Mouse (Mus musculus) midbrain, embryonic 14.5 days (tissue): Measurements from ENCODE around the gene Pianp. TPM values are rescaled to one million over a fixed set of nuclear protein-coding genes. Genes with fewer than 3 reads are reported as not detected.

Experiments
- ATAC-seq: fragments of 200-750 bp; cut with Nextera tagmentation; 2 replicates; pipeline ENCODE4 v1.8.0; 2017; ENCODE audit warnings: moderate number of reproducible peaks, moderate library complexity; ENCODE audit not compliant: low FRiP score, low TSS enrichment
- DNase-seq: peaks from one replicate; pipeline ENCODE4 v3.0.0-alpha.2; 2015
- H3K27ac ChIP-seq: fragments of 300-500 bp; sonication (generic); replicated peaks from 2 replicates; pipeline ENCODE4 v1.5.1; 2014; ENCODE audit warnings: mild to moderate bottlenecking, low read depth, low read length, moderate library complexity
- H3K27me3 ChIP-seq: fragments of 300-500 bp; sonication (generic); 2 replicates; pipeline ENCODE4 v1.6.1; 2014; ENCODE audit warnings: low read length, control low read depth, mixed read lengths; ENCODE audit not compliant: control insufficient read depth, insufficient read depth
- H3K36me3 ChIP-seq: fragments of 300-500 bp; sonication (generic); 2 replicates; pipeline ENCODE4 v1.6.1; 2014; ENCODE audit warnings: low read length, control low read depth; ENCODE audit not compliant: control insufficient read depth, insufficient read depth
- H3K4me1 ChIP-seq: fragments of 300-500 bp; sonication (generic); 2 replicates; pipeline ENCODE4 v1.6.1; 2014; ENCODE audit warnings: mild to moderate bottlenecking, antibody characterized with exemption, low read length, control low read depth; ENCODE audit not compliant: control insufficient read depth, insufficient read depth
- H3K4me2 ChIP-seq: fragments of 300-500 bp; sonication (generic); 2 replicates; pipeline ENCODE4 v1.6.1; 2014; ENCODE audit warnings: mild to moderate bottlenecking, low read length, moderate library complexity
- H3K4me3 ChIP-seq: fragments of 300-500 bp; sonication (generic); replicated peaks from 2 replicates; pipeline ENCODE4 v1.5.1; 2014; ENCODE audit warnings: low read depth, low read length
- H3K9ac ChIP-seq: fragments of 300-500 bp; sonication (generic); replicated peaks from 2 replicates; pipeline ENCODE4 v1.6.1; 2014; ENCODE audit warnings: mild to moderate bottlenecking, low read length, moderate library complexity
- H3K9me3 ChIP-seq: fragments of 300-500 bp; sonication (generic); 2 replicates; pipeline ENCODE4 v1.6.1; 2016; ENCODE audit warnings: low read length, control low read depth, mixed read lengths; ENCODE audit not compliant: control insufficient read depth
- WGBS: fragments of 180-500 bp; shearing (Covaris S2); extraction: QIAGEN DNeasy Blood & Tissue Kit; methylation state at CpG from one replicate; pipeline ENCODE4 v1.1.7; 2014; 5-methylcytosine and 5-hydroxymethylcytosine counted together
- polyA plus RNA-seq: library from polyadenylated mRNA; unstranded; fragments of >200 nt; fragmentation: Nextera tagmentation; extraction: Ambion mirVana; gene quantifications from 2 replicates; pipeline ENCODE4 v1.2.1, GENCODE M21; 2014

The Pianp gene
- 43.2 and 57.1 TPM in 2 replicates for polyA plus RNA-seq

DNA sequence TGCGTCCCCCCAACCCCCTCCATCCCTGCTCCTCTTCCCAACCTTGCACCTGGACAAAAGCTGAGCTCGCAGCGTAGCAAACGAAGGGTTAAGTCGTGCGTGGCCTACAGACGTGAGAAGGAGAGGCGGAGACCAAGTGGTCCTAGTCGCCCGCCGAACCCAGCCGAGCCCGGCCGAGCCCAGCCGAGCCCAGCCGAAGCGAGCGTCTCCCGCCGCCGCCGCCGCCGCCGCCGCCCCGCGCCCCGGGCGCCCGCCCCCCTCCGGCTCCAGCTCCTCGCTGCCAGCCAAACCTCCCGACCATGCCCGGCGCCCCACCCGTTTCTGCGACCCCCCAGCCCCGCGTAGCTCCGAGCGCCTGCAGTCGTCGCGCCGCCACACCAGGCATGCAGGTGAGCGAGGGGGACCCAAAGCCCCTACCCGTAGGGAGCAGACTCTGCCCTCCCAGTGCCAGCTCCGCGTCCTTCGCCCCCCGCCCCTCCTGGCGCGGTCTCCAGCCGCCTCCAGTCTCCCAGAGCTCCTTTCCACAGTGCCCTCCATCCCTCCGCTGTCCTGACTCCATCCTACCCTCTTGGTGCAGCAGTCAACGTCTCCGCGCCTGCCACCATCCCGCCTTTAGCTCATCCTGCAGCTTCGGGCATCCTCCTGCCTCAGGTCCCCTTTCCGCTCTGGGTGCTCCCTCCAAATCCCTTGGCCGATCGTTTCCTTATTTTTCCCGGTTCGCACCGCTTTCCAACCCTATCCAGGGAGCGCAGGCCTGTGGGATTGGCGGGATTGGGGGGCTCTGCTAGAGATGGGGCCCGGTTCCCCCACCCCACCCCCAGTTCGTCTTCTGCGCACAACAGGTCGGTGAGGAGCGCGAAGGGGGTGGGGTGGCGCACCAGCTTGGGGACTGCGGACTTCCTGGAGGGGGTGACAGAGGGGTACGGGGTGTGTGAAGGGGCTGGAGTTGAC lies at the start of gene Pianp:
Gene Pianp, plus strand, starts transcription at position 144 of the 951 bp plus-strand sequence.
- peaks cover 52% of the 10 kb centered on the region for H3K27me3 ChIP-seq
- peak; percentile 81 for ATAC-seq
- under 1% methylated on average over 69 of the region's 78 CpGs for WGBS

DNA sequence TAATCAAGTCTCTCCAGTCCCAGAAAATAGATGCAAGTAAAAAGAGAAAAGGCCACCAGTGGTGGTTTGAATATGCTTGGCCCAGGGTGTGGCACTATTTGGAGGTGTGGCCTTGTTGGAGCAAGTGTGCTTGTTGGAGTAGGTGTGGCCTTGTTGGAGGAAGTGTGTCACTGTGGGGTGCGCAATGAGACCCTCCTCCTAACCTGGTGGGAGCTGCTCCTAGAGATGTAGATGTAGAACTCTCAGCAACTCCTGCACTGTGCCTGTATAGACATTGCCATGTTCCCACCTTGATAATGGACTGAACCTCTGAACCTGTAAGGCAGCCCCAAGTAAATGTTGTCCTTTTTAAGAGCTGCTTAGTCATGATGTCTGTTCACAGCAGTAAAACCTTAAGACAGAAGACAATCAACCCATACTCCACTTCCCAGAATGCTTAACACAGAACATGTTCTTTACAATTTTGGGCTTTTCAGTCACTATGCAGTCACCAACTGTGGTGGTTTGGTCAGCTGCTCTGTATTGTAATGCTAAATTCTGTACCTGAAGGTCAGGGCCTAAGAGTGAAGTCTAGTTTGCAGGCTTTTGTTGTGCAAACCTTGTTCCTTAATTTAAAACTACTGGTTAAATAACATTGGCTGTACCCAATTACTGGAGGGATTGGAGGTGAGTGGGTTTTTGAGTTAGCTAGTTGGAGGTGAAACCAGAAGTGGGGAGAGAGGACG lies 42.3 kb upstream of the Pianp start:
- Histone ChIP-seq H3K27ac (no peak overlapping the region), H3K4me3 (no peak overlapping the region), H3K36me3 (peaks cover 29% of the 10 kb centered on the region), H3K4me1 (no peaks in the 10 kb centered on the region), H3K4me2 (no peak overlapping the region), H3K9me3 (no peaks in the 10 kb centered on the region), H3K9ac (no peak overlapping the region), H3K27me3 (no peaks in the 10 kb centered on the region)
- ATAC-seq (no peak), DNase-seq (no peak)
- 94% methylated on average over 2 of the region's 2 CpGs for WGBS

More for the DNA sequence above, at the start of gene Pianp:
- peak within 1 kb of the TSS; percentile 91 for H3K4me2 ChIP-seq
- H3K27ac ChIP-seq, result peak within 1 kb of the TSS; percentile 84
- H3K9ac ChIP-seq, result peak within 1 kb of the TSS; percentile 89
- no peaks in the 10 kb centered on the region for H3K9me3 ChIP-seq
- peaks cover 17% of the 10 kb centered on the region for H3K36me3 ChIP-seq
- peaks cover 3% of the 10 kb centered on the region; the same call in 1 of the 2 replicates for H3K4me1 ChIP-seq
- peak within 1 kb of the TSS; percentile 74 for H3K4me3 ChIP-seq
- peak; percentile 91 for DNase-seq

DNA sequence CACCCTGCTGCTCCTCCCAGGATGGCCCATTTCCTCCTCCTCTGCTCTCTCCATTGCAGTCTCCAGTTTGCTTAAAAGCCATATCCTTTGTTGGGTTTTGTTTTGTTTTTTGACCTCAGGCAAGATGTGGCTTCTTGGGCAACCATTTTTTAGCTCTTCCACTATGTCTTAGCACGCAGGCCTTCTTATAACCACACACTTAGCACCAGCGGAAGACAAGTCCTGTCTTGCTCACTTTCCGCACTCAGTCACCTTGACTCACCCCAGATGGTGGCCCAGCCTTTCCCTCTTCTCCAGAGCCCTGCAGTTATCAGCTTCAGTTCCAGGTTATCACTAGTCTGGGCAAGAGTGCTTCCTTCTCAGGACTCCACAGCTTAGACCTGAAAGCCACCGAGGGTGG lies 41.3 kb upstream of the Pianp start:
- Histone ChIP-seq H3K4me1 (no peaks in the 10 kb centered on the region), H3K36me3 (peaks cover 39% of the 10 kb centered on the region), H3K27me3 (no peaks in the 10 kb centered on the region), H3K9me3 (no peaks in the 10 kb centered on the region), H3K4me3 (no peak overlapping the region), H3K9ac (no peak overlapping the region), H3K27ac (no peak overlapping the region), H3K4me2 (no peak overlapping the region)
- WGBS, result 98% methylated on average over 4 of the region's 4 CpGs
- ATAC-seq, result no peak
- DNase-seq, result no peak

DNA sequence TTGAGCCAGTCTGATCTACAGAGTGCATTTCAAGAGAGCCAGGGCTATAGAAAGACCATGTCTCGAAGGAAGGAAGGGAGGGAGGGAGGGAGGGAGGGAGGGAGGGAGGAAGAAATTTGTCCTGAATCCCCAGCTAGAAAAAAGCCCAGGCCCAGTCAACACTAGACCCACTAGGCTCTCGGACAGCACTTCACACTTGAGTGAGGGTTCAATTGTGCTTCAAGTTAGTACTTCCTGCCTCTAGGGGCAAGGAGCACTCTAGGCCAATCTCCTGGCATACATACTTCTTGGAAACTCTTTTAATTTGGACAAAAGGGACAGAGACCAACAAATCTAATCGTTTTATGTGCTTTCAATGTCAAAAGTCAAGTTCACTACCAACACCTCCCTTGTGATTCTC lies 38.4 kb upstream of the Pianp start:
- H3K27ac ChIP-seq, result no peak overlapping the region
- peaks cover 62% of the 10 kb centered on the region for H3K36me3 ChIP-seq
- no peaks in the 10 kb centered on the region for H3K4me1 ChIP-seq
- no peaks in the 10 kb centered on the region for H3K27me3 ChIP-seq
- ATAC-seq, result no peak
- no peak overlapping the region for H3K4me2 ChIP-seq
- WGBS, result 91% methylated on average over 3 of the region's 3 CpGs
- no peak overlapping the region for H3K9ac ChIP-seq
- DNase-seq, result no peak
- no peak overlapping the region for H3K4me3 ChIP-seq
- no peaks in the 10 kb centered on the region for H3K9me3 ChIP-seq

DNA sequence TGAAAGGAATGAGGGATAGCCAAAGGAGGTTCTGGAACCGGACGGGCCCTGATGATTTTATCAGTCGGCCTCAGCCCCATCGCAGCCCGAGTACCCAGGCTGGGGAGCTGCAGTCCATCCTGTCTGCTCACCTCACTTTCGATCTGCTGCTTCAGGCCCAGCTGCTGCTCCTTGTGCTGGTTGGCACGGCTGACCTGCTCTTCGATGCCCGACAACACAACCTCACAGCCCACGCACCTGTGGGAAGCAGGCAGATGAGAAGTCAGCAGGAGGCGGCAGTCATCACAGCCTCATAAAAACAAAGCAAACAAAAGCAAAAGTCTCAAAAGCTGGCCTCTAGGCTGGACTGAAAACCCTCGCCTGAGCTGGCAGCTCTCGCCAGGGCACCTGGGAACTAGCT lies 36.5 kb upstream of the Pianp start:
- ATAC-seq (no peak), DNase-seq (no peak)
- Histone ChIP-seq H3K36me3 (peaks cover 62% of the 10 kb centered on the region), H3K9ac (no peak overlapping the region), H3K4me1 (peaks cover 8% of the 10 kb centered on the region), H3K4me3 (no peak overlapping the region), H3K4me2 (no peak overlapping the region), H3K27ac (no peak overlapping the region), H3K27me3 (no peaks in the 10 kb centered on the region), H3K9me3 (no peaks in the 10 kb centered on the region)
- 93% methylated on average over 13 of the region's 13 CpGs for WGBS

DNA sequence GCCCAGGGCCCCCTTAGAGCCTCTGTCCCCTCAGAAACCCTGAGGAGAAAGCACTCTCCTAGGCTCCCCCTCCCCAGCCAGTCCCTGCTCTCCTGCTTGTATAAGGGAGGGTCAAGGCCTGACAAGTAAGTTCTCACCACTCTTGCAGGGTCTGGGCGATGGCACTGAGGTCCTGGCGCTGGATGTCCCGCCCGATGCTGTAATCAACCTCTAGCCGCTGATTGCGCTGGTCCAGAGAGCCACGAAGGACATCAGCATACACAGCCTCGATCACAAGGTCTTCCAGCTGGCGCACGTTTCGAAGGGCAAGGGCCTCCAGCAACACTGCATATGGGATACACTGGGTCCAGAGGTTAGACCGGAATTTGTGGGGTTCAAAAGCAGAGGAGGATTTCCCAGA lies 35.5 kb upstream of the Pianp start:
- 93% methylated on average over 12 of the region's 12 CpGs for WGBS
- H3K9ac ChIP-seq, result no peak overlapping the region
- no peak for DNase-seq

DNA sequence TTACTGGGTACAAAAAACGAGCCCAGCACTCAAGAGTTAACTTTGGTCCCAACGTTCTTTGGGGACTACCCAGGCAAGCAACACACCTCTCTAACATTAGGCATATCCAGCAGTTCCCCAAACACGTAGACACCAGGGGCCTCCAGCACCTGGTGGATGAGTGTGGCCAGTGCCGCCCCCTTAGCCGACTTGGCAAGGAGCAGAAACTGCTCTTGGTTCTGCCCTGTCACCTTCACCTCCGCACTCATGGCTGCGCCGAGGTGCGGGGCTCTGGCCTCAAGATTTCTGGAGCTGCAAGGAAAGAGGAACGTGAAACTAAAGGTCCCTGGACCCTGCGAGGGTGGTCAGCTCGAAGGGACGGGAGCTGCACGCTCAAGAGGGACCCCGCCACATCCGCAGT lies 31.9 kb upstream of the Pianp start:
- no peaks in the 10 kb centered on the region for H3K9me3 ChIP-seq
- H3K36me3 ChIP-seq, result peaks cover 28% of the 10 kb centered on the region
- H3K27me3 ChIP-seq, result no peaks in the 10 kb centered on the region
- H3K9ac ChIP-seq, result peak overlapping the region; percentile 92
- peak overlapping the region; percentile 81 for H3K4me3 ChIP-seq
- ATAC-seq, result peak; percentile 36
- H3K4me1 ChIP-seq, result peaks cover 14% of the 10 kb centered on the region
- DNase-seq, result no peak
- peak overlapping the region; percentile 97 for H3K4me2 ChIP-seq
- peak overlapping the region; percentile 90 for H3K27ac ChIP-seq
- WGBS, result 42% methylated on average over 16 of the region's 16 CpGs

More for the DNA sequence above, 35.5 kb upstream of the Pianp start:
- ATAC-seq, result no peak
- Histone ChIP-seq H3K36me3 (peaks cover 57% of the 10 kb centered on the region), H3K4me2 (no peak overlapping the region), H3K9me3 (no peaks in the 10 kb centered on the region), H3K27me3 (no peaks in the 10 kb centered on the region), H3K27ac (no peak overlapping the region), H3K4me3 (no peak overlapping the region), H3K4me1 (peaks cover 11% of the 10 kb centered on the region)

DNA sequence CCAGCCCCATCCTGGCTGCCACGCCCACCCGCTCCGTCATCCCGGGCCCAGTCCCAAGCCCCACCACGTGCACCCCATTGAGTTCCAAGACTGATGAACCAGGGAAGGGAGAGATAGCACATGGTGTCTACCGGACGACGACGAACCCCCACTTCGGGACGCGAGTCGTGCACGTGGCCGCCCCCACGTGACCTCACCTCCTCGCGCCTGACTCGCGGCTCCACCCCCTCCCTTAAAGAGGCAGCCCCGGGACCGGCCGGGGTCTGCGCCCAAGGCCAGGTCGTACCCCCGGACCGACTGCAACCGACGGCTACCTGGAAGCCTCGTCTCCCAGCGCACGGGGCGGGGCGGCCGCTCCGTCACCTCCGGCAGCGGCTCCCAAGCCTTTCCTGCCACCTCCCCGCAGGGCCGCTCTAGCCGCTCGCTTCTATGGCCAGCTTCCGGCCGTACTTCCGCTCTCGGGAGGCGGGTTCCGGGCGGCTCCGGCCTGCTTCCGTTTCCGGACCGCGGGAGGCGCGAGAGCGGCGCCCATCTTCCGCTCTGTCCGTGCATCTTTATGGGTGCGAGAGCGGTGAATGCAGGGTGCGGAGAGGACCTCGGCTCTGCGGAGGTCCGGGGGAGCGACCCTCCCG lies 31.3 kb upstream of the Pianp start, which contains the start of gene Cops7a:
Gene Cops7a, minus strand, starts transcription at position 451 of the 632 bp plus-strand sequence.
- Histone ChIP-seq H3K4me2 (peak within 1 kb of the TSS; percentile 97), H3K4me3 (peak within 1 kb of the TSS; percentile 81), H3K27ac (peak within 1 kb of the TSS; percentile 90), H3K36me3 (peaks cover 23% of the 10 kb centered on the region), H3K9ac (peak within 1 kb of the TSS; percentile 92), H3K4me1 (peaks cover 14% of the 10 kb centered on the region), H3K27me3 (no peaks in the 10 kb centered on the region), H3K9me3 (no peaks in the 10 kb centered on the region)
- ATAC-seq (peak; percentile 93), DNase-seq (peak; percentile 97)
- under 1% methylated on average over 68 of the region's 68 CpGs for WGBS
